ENCODE assay signal across 23 mouse cellular contexts in the genomic region with DNA sequence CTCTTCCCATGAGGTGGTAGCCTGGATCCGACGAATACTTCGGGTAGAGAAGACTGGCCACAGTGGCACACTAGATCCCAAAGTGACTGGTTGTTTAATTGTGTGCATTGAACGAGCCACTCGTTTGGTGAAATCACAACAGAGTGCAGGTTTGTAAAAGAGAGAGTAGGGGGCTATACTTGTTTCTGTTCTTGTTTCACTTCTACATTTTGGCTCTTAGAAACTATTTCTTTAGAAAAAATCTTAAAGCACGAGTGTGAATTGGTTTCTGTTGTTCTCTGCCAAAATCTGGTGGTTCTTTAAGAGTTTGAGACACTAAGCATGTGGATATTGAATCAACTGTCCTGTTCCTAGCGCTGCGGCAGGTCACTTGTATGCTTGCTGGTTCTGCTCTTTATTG. TPM values are rescaled to one million over a fixed set of nuclear protein-coding genes. Genes with fewer than 3 reads are reported as not detected.
DNase-seq lines count a peak whose midpoint lies in the region; ATAC-seq and TF ChIP-seq lines count a peak whose summit lies in the region.
"Had no signal": no experiment of that assay in that cellular context is flagged by ENCODE, and none has a peak within 500 bp of the region (broad histone marks: within the 10 kb centered on the region; RNA-seq: fewer than 3 reads in every experiment).

No protein-coding gene starts in this region.

- no peak for TF ChIP-seq EP300 in liver, postnatal 0 days (IDR thresholded peaks at IDR 0.05; ENCODE audit: low read depth)

- no peaks in the 10 kb centered on the region for H3K9me3 ChIP-seq in liver, embryonic 12.5 days (replicated peaks)
- no peaks in the 10 kb centered on the region for H3K9me3 ChIP-seq in liver, postnatal 0 days (ENCODE audit: low read length)
- H3K9me3 ChIP-seq in G1E (replicated peaks): no peaks in the 10 kb centered on the region
- H3K9me3 ChIP-seq in liver, embryonic 15.5 days (replicated peaks): no peaks in the 10 kb centered on the region
- H3K9me3 ChIP-seq: embryonic facial prominence, embryonic 15.5 days; forebrain, embryonic 10.5 days; heart, embryonic 13.5 days; hindbrain, embryonic 12.5 days had no signal

- ATAC-seq in liver, embryonic 12.5 days: no peak
- no peak for ATAC-seq in liver, postnatal 0 days
- ATAC-seq in G1E (ENCODE audit: extremely low read depth, insufficient number of reproducible peaks, low FRiP score, poor library complexity, severe bottlenecking): no peak
- ATAC-seq in liver, embryonic 15.5 days (ENCODE audit: insufficient read depth): no peak
- ATAC-seq: forebrain, embryonic 14.5 days; hindbrain, embryonic 16.5 days had no signal

- H3K36me3 ChIP-seq in liver, embryonic 12.5 days: peaks cover 57% of the 10 kb centered on the region
- H3K36me3 ChIP-seq in liver, postnatal 0 days (replicated peaks; ENCODE audit: insufficient read depth, low read length): 0 out of 2 replicates have a peak, but pooled peaks cover 3% of the 10 kb centered on the region
- H3K36me3 ChIP-seq in G1E (replicated peaks): peaks cover 35% of the 10 kb centered on the region
- peaks cover 47% of the 10 kb centered on the region for H3K36me3 ChIP-seq in liver, embryonic 15.5 days (replicated peaks)

- H3K27ac ChIP-seq in liver, embryonic 12.5 days: no peak overlapping the region
- H3K27ac ChIP-seq in liver, postnatal 0 days (ENCODE audit: low read depth): no peak overlapping the region
- H3K27ac ChIP-seq in liver, embryonic 15.5 days (replicated peaks): no peak overlapping the region
- H3K27ac ChIP-seq: embryonic facial prominence, embryonic 15.5 days; forebrain, embryonic 10.5 days; gastrocnemius, adult 2 months; heart, embryonic 13.5 days; hindbrain, embryonic 12.5 days had no signal

- TF ChIP-seq CTCF in liver, postnatal 0 days (IDR thresholded peaks at IDR 0.05; ENCODE audit: low read depth): no peak
- TF ChIP-seq CTCF in G1E (IDR thresholded peaks at IDR 0.05; ENCODE audit: low read depth, low read length): no peak

- no peak for DNase-seq in liver, postnatal 0 days
- no peak for DNase-seq in G1E (ENCODE audit: low spot score)
- no peak for DNase-seq in lung, adult 18-20 months
- DNase-seq in kidney, adult 8-10 months: no peak
- DNase-seq in layer of hippocampus, postnatal 10 days (ENCODE audit: low spot score in 2 of 2): no peak
- DNase-seq: adrenal gland, adult 2 months; adrenal gland, postnatal 25 days; cerebellum, adult 8-10 months; cerebellum, postnatal 14 days; embryo, embryonic 11 days; gastrocnemius, adult 2 months; gastrocnemius, postnatal 36 days; heart, adult 11 months; heart, postnatal 36 days had no signal

- no peak overlapping the region for H3K9ac ChIP-seq in liver, embryonic 12.5 days
- H3K9ac ChIP-seq in liver, postnatal 0 days (replicated peaks): no peak overlapping the region
- no peak overlapping the region for H3K9ac ChIP-seq in liver, embryonic 15.5 days
- H3K9ac ChIP-seq: embryonic facial prominence, embryonic 15.5 days; heart, embryonic 13.5 days; hindbrain, embryonic 12.5 days had no signal

- no peaks in the 10 kb centered on the region for H3K27me3 ChIP-seq in liver, embryonic 12.5 days (replicated peaks)
- no peaks in the 10 kb centered on the region for H3K27me3 ChIP-seq in liver, postnatal 0 days (ENCODE audit: insufficient read depth, low read length)
- H3K27me3 ChIP-seq in G1E (ENCODE audit: insufficient read depth, low read length): no peaks in the 10 kb centered on the region
- H3K27me3 ChIP-seq in liver, embryonic 15.5 days: no peaks in the 10 kb centered on the region
- H3K27me3 ChIP-seq: embryonic facial prominence, embryonic 15.5 days; heart, embryonic 13.5 days; hindbrain, embryonic 12.5 days had no signal

- H3K4me1 ChIP-seq in liver, embryonic 12.5 days: peaks cover 16% of the 10 kb centered on the region; the same call in 1 of the 2 replicates
- no peaks in the 10 kb centered on the region for H3K4me1 ChIP-seq in liver, postnatal 0 days (ENCODE audit: insufficient read depth)
- peaks cover 15% of the 10 kb centered on the region; the same call in 1 of the 2 replicates for H3K4me1 ChIP-seq in G1E (ENCODE audit: insufficient read depth, low read depth, low read length)
- H3K4me1 ChIP-seq in liver, embryonic 15.5 days (replicated peaks): no peaks in the 10 kb centered on the region; the same call in 1 of the 2 replicates
- H3K4me1 ChIP-seq: embryonic facial prominence, embryonic 15.5 days; forebrain, embryonic 10.5 days had no signal

- 80% methylated on average over 8 of the region's 8 CpGs for WGBS in liver, embryonic 12.5 days (ENCODE audit: insufficient replicate concordance)
- 84% methylated on average over 8 of the region's 8 CpGs for WGBS in liver, postnatal 0 days (ENCODE audit: insufficient replicate concordance)
- WGBS in liver, embryonic 15.5 days (ENCODE audit: insufficient replicate concordance): 84% methylated on average over 8 of the region's 8 CpGs

- H3K4me3 ChIP-seq in liver, embryonic 12.5 days: 0 out of 2 replicates have a peak overlapping the region, but pooled peaks have one; percentile 32
- H3K4me3 ChIP-seq in liver, postnatal 0 days (ENCODE audit: low read depth, low read length): no peak overlapping the region
- H3K4me3 ChIP-seq in G1E (ENCODE audit: low read depth, low read length): peak overlapping the region; percentile 38; the same call in 1 of the 2 replicates
- no peak overlapping the region for H3K4me3 ChIP-seq in liver, embryonic 15.5 days (replicated peaks)
- H3K4me3 ChIP-seq: embryonic facial prominence, embryonic 15.5 days; forebrain, embryonic 10.5 days; gastrocnemius, adult 2 months; heart, embryonic 13.5 days; hindbrain, embryonic 12.5 days had no signal

- peak overlapping the region; percentile 70 for H3K4me2 ChIP-seq in liver, embryonic 12.5 days
- no peak overlapping the region for H3K4me2 ChIP-seq in liver, postnatal 0 days (ENCODE audit: low read depth, low read length)
- H3K4me2 ChIP-seq in liver, embryonic 15.5 days: peak overlapping the region; percentile 31; the same call in 1 of the 2 replicates
- H3K4me2 ChIP-seq: embryonic facial prominence, embryonic 15.5 days; heart, embryonic 13.5 days; hindbrain, embryonic 12.5 days had no signal

RNA-seq across cellular contexts. Expression of gene Dkc1, which starts 3.1 kb away (rescaled TPM):
- 160 TPM in 2 replicates for polyA plus RNA-seq in liver, embryonic 12.5 days (2016; fragmentation: Nextera tagmentation; extraction: Ambion mirVana)
- polyA plus RNA-seq in liver, postnatal 0 days (2015; fragmentation: Nextera tagmentation; extraction: Ambion mirVana): 33.0 and 46.7 TPM in 2 replicates
- total RNA-seq in G1E (2014; fragmentation: Nextera tagmentation) (249 and 285 TPM in 2 replicates), G1E (2017) (270 and 288 TPM in 2 replicates)
- 11.8 and 17.2 TPM in 2 replicates for polyA plus RNA-seq in G1E (2012)
- polyA plus RNA-seq in liver, embryonic 15.5 days (2015; fragmentation: Nextera tagmentation; extraction: Ambion mirVana): 66.7 and 73.9 TPM in 2 replicates
- total RNA-seq in layer of hippocampus, postnatal 10 days (2021): 10 to 100 TPM; 26.0 to 32.4 TPM

RNA-seq across cellular contexts. Expression of gene Gab3, which starts 13.5 kb away (rescaled TPM):
- polyA plus RNA-seq in liver, embryonic 12.5 days (2016; fragmentation: Nextera tagmentation; extraction: Ambion mirVana): 1.0 and 1.4 TPM in 2 replicates
- polyA plus RNA-seq in liver, postnatal 0 days (2015; fragmentation: Nextera tagmentation; extraction: Ambion mirVana): 1.2 and 1.4 TPM in 2 replicates
- 7.1 and 7.8 TPM in 2 replicates for total RNA-seq in G1E (2014; fragmentation: Nextera tagmentation)
- 2.8 and 2.9 TPM in 2 replicates for total RNA-seq in G1E (2017)
- polyA plus RNA-seq in G1E (2012): 0.17 and 0.37 TPM in 2 replicates
- polyA plus RNA-seq in liver, embryonic 15.5 days (2015; fragmentation: Nextera tagmentation; extraction: Ambion mirVana): 1.2 and 1.6 TPM in 2 replicates
- total RNA-seq in layer of hippocampus, postnatal 10 days (2021): 1 to 10 TPM; 1.3 to 3.2 TPM
- polyA plus RNA-seq: erythroblast, embryonic 14.5 days had no signal

RNA-seq across cellular contexts. Expression of gene Mpp1, which starts 32.0 kb away (rescaled TPM):
- polyA plus RNA-seq in liver, embryonic 12.5 days (2016; fragmentation: Nextera tagmentation; extraction: Ambion mirVana): 78.0 and 81.0 TPM in 2 replicates
- 74.1 and 76.4 TPM in 2 replicates for polyA plus RNA-seq in liver, postnatal 0 days (2015; fragmentation: Nextera tagmentation; extraction: Ambion mirVana)
- total RNA-seq in G1E (2014; fragmentation: Nextera tagmentation): 57.8 and 64.9 TPM in 2 replicates
- 39.9 and 45.1 TPM in 2 replicates for total RNA-seq in G1E (2017)
- 2.9 and 3.7 TPM in 2 replicates for polyA plus RNA-seq in G1E (2012)
- polyA plus RNA-seq in liver, embryonic 15.5 days (2015; fragmentation: Nextera tagmentation; extraction: Ambion mirVana): 135 and 147 TPM in 2 replicates
- 10 to 100 TPM; 27.2 to 29.7 TPM for total RNA-seq in layer of hippocampus, postnatal 10 days (2021)

Comparison
In these comparisons a context has a peak if more than half of its experiments do, and no peak if none do; other contexts are left out.
1. H3K4me3 ChIP-seq: peak in liver, embryonic 12.5 days (single experiment) and G1E (single experiment); none in liver, postnatal 0 days (single experiment) and liver, embryonic 15.5 days (single experiment).
2. RNA of gene Mpp1, which starts 32.0 kb away (polyA plus RNA-seq): 135 to 147 TPM in liver, embryonic 15.5 days, 78.0 to 81.0 TPM in liver, embryonic 12.5 days and 74.1 to 76.4 TPM in liver, postnatal 0 days; 2.9 to 3.7 TPM in G1E; every median in the first group is over 10 times any median in the second.